Mouse (Mus musculus): ENCODE results near the gene F2r. TPM values are rescaled to one million over a fixed set of nuclear protein-coding genes. Genes with fewer than 3 reads are reported as not detected.

Gene F2r
- polyA plus RNA-seq, 1 experiment from 2014 or later = 63.4 TPM

DNA sequence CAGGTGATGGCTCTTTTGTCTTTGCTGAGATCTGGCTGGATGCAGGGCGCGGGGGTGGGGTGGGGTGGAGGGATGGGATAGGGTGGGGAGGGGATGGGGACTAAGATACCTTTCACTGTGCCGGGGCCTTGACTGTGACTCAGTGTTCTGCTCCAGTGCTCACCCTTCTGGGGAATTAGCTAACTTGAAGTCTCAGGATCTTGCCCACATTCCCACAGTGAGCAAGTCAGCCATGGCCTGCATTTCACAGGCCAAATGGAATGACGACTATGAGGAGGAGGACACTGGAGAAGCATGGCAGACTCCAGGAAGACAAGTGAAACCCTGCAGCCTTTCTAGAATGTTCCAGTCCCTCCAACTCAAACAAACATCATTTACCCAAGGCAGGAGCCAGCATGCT lies 6.5 kb downstream of the F2r start:
- Histone ChIP-seq H3K27me3 (replicated peaks; ENCODE audit: control insufficient read depth, insufficient read depth, low read length) (no peaks in the 10 kb centered on the region), H3K9me3 (ENCODE audit: control insufficient read depth, low read length) (0 out of 2 replicates have a peak, but pooled peaks cover 4% of the 10 kb centered on the region), H3K27ac (replicated peaks; ENCODE audit: low read depth, low read length) (no peak overlapping the region), H3K36me3 (ENCODE audit: control insufficient read depth, insufficient read depth, low read length) (peaks cover 10% of the 10 kb centered on the region), H3K4me3 (ENCODE audit: low read depth, low read length) (no peak overlapping the region), H3K9ac (ENCODE audit: low read depth, low read length) (no peak overlapping the region), H3K4me1 (ENCODE audit: control insufficient read depth, insufficient read depth, low read length) (peaks cover 16% of the 10 kb centered on the region), H3K4me2 (ENCODE audit: low read depth, low read length) (no peak overlapping the region)
- DNase-seq (ENCODE audit: low spot score) = no peak
- WGBS = 93% methylated on average over 4 of the region's 4 CpGs
- no peak for ATAC-seq (ENCODE audit: low read depth)

DNA sequence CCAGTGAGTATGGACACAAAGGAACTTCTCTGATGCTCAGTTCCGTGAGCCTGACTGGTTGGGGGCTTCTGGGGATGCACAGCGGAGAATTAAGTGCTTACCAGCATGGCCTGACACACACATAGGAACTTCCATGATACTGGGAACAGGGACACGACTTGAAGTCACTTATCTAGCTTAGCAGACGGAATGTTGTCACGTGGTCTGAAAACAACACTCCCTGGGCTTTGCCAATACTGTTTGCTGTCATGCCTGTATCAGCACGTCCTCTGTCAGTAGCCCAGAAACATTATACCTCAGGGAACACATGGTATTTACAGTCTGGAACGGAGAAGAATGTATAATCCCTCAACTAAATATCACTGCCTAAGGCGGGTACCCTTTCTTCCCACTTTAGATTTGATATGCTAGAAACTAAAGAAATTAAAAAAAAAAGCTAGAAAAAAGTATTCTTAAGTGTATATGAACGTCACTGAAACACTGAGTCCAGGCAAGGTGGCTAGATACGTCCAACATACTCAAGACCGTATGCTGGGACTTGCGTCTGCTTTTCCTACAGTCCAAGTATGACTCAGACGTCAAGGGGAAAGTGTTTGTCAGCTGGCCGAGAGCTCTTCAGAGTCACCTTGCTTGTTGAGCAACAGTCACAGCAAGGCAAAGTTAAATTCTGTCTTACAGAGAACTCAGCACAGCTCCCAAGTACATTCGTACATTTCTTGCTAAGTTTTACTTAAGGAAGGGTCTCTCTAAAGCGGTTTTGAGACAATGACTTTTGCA lies 7.3 kb downstream of the F2r start:
- no peak overlapping the region for H3K9ac ChIP-seq (ENCODE audit: low read depth, low read length)
- peaks cover 8% of the 10 kb centered on the region for H3K4me1 ChIP-seq (ENCODE audit: control insufficient read depth, insufficient read depth, low read length)
- H3K27ac ChIP-seq (replicated peaks; ENCODE audit: low read depth, low read length) = no peak overlapping the region
- ATAC-seq (ENCODE audit: low read depth) = peak; percentile 90
- 76% methylated on average over 16 of the region's 16 CpGs for WGBS
- H3K36me3 ChIP-seq (ENCODE audit: control insufficient read depth, insufficient read depth, low read length) = peaks cover 10% of the 10 kb centered on the region
- no peak overlapping the region for H3K4me3 ChIP-seq (ENCODE audit: low read depth, low read length)
- H3K9me3 ChIP-seq (ENCODE audit: control insufficient read depth, low read length) = 0 out of 2 replicates have a peak, but pooled peaks cover 4% of the 10 kb centered on the region
- H3K27me3 ChIP-seq (replicated peaks; ENCODE audit: control insufficient read depth, insufficient read depth, low read length) = no peaks in the 10 kb centered on the region
- DNase-seq (ENCODE audit: low spot score) = peak; percentile 85
- H3K4me2 ChIP-seq (ENCODE audit: low read depth, low read length) = no peak overlapping the region

DNA sequence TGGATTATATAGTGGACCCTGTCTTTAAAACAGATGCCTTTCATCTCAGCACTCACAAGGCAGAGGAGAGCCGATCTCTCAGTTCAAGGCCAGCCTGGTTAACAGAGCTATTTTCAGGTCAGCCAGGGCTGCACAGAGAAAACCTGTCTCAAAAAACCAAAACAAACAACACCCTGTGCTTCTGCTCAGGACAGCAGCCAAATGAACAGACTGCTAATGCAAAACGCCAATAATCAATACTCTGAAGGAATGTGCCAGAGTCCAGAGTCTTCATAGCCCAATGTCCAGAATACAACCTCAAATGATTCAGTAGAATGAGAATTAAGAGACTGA lies 9.2 kb downstream of the F2r start:
- H3K9me3 ChIP-seq (ENCODE audit: control insufficient read depth, low read length) = 0 out of 2 replicates have a peak, but pooled peaks cover 4% of the 10 kb centered on the region
- no peaks in the 10 kb centered on the region for H3K27me3 ChIP-seq (replicated peaks; ENCODE audit: control insufficient read depth, insufficient read depth, low read length)
- no peaks in the 10 kb centered on the region for H3K4me1 ChIP-seq (ENCODE audit: control insufficient read depth, insufficient read depth, low read length)
- H3K4me2 ChIP-seq (ENCODE audit: low read depth, low read length) = no peak overlapping the region
- no peak overlapping the region for H3K4me3 ChIP-seq (ENCODE audit: low read depth, low read length)
- no peak overlapping the region for H3K9ac ChIP-seq (ENCODE audit: low read depth, low read length)
- ATAC-seq (ENCODE audit: low read depth) (no peak), DNase-seq (ENCODE audit: low spot score) (no peak)
- 86% methylated on average over 2 of the region's 2 CpGs for WGBS
- H3K36me3 ChIP-seq (ENCODE audit: control insufficient read depth, insufficient read depth, low read length) = peaks cover 24% of the 10 kb centered on the region
- H3K27ac ChIP-seq (replicated peaks; ENCODE audit: low read depth, low read length) = no peak overlapping the region

DNA sequence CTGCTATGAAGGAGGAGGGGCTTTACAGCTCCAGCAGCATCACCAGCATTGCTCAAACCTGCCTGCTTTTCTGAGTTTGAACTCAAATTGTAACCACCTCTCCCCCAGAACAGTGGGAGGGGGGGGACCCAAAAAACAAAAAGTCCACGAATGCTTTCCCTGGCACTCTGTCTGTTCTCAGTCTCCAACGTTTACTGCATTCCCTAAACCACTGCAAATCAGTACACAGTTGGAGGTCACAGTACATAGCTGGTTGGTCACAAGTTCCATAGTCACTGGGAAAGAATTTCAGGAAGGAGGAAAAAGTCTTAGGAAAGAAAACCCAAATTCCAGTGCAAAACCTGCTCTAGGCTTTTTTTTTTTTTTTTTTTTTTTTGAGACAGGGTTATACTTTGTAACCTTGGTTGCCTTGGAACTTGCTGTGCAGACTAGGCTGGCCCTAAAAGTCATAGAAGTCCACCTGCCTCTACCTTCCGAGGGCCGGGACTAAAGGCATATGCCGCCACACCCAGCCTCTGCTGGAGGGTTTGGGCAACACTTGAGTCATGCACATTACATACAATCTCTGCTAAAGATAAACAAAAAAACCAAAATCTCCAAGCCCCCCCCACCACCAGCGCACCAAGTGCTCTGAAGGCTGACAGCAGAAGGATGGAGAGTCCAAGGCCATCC lies 9.7 kb downstream of the F2r start:
- Histone ChIP-seq H3K4me3 (ENCODE audit: low read depth, low read length) (no peak overlapping the region), H3K4me1 (ENCODE audit: control insufficient read depth, insufficient read depth, low read length) (no peaks in the 10 kb centered on the region), H3K27me3 (replicated peaks; ENCODE audit: control insufficient read depth, insufficient read depth, low read length) (no peaks in the 10 kb centered on the region), H3K36me3 (ENCODE audit: control insufficient read depth, insufficient read depth, low read length) (peaks cover 29% of the 10 kb centered on the region), H3K27ac (replicated peaks; ENCODE audit: low read depth, low read length) (no peak overlapping the region), H3K4me2 (ENCODE audit: low read depth, low read length) (no peak overlapping the region), H3K9me3 (ENCODE audit: control insufficient read depth, low read length) (0 out of 2 replicates have a peak, but pooled peaks cover 4% of the 10 kb centered on the region), H3K9ac (ENCODE audit: low read depth, low read length) (no peak overlapping the region)
- DNase-seq (ENCODE audit: low spot score) (no peak), ATAC-seq (ENCODE audit: low read depth) (no peak)
- WGBS = 90% methylated on average over 6 of the region's 6 CpGs

DNA sequence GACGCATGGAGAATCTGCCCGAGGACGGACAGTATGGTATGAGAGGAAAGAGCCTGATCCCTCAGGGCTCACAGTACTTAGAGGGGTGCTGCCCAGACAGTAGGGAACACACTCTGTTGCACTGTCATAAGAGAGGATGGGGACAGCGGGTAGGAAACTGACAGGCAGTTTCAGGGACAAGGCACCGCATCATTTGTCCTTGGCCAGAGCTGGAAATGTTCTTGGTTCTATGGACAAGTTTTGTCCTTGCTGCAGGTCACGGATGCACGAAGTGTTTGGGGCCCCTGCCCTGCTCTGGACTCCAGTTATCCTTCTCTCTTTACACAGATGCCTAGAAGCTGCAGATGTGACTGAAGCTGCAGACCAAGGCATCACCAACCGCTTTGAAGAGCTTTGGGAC lies 11.3 kb downstream of the F2r start:
- whole genome bisulfite sequencing = 92% methylated on average over 8 of the region's 8 CpGs

DNA sequence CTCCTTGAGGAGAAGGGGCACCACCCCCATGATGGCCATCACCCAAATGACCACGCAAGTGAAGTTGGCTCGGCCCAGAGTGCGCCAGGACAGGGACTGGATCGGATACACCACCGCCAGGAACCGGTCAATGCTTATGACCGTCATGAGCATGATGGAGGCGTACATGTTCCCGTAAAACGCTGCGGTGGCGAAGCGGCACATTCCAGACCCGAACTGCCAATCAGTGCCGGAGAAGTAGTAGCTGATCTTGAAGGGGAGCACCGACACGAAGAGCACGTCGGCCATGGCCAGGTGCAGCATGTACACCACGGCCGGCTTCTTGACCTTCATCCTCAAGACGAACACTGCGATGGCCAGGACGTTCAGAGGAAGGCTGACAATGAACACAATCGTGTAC lies 14.0 kb downstream of the F2r start:
- no peak overlapping the region for H3K27ac ChIP-seq (replicated peaks; ENCODE audit: low read depth, low read length)
- WGBS = 96% methylated on average over 25 of the region's 25 CpGs
- 0 out of 2 replicates have a peak, but pooled peaks cover 4% of the 10 kb centered on the region for H3K9me3 ChIP-seq (ENCODE audit: control insufficient read depth, low read length)
- H3K4me1 ChIP-seq (ENCODE audit: control insufficient read depth, insufficient read depth, low read length) = no peaks in the 10 kb centered on the region
- H3K9ac ChIP-seq (ENCODE audit: low read depth, low read length) = no peak overlapping the region
- no peak for DNase-seq (ENCODE audit: low spot score)
- ATAC-seq (ENCODE audit: low read depth) = no peak
- peaks cover 49% of the 10 kb centered on the region for H3K36me3 ChIP-seq (ENCODE audit: control insufficient read depth, insufficient read depth, low read length)
- no peaks in the 10 kb centered on the region for H3K27me3 ChIP-seq (replicated peaks; ENCODE audit: control insufficient read depth, insufficient read depth, low read length)
- H3K4me3 ChIP-seq (ENCODE audit: low read depth, low read length) = no peak overlapping the region
- H3K4me2 ChIP-seq (ENCODE audit: low read depth, low read length) = no peak overlapping the region

More for the DNA sequence above, 11.3 kb downstream of the F2r start:
- no peak overlapping the region for H3K4me2 ChIP-seq (ENCODE audit: low read depth, low read length)
- DNase-seq (ENCODE audit: low spot score) (no peak), ATAC-seq (ENCODE audit: low read depth) (no peak)
- H3K4me3 ChIP-seq (ENCODE audit: low read depth, low read length) = no peak overlapping the region
- peaks cover 41% of the 10 kb centered on the region for H3K36me3 ChIP-seq (ENCODE audit: control insufficient read depth, insufficient read depth, low read length)
- H3K9me3 ChIP-seq (ENCODE audit: control insufficient read depth, low read length) = 0 out of 2 replicates have a peak, but pooled peaks cover 4% of the 10 kb centered on the region
- H3K27ac ChIP-seq (replicated peaks; ENCODE audit: low read depth, low read length) = no peak overlapping the region
- H3K4me1 ChIP-seq (ENCODE audit: control insufficient read depth, insufficient read depth, low read length) = no peaks in the 10 kb centered on the region
- no peak overlapping the region for H3K9ac ChIP-seq (ENCODE audit: low read depth, low read length)
- no peaks in the 10 kb centered on the region for H3K27me3 ChIP-seq (replicated peaks; ENCODE audit: control insufficient read depth, insufficient read depth, low read length)

DNA sequence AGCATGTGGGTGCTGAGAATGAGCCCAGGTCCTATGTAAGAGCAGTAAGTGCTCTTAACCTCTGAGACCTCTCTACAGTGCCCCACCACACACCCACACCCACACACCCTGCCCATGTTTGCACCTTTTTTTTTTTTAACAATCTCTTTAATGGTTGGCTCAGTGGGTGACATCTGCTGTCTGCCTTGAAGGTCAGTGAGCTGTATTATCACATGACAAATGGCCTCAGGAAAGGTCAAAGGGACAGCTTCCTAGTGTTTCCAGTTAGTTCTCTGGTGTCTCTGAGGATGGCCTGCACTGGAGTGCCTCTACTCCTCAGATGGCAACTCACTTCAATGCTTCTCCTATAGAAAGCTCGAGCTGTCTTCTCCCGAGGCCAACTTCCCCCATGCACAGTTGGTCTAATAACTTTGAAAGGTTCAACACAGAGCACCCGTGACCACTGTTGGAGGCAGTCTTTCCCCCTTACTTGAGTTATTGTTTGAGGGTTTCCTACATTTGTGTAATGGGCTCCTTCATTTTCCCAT lies 18.4 kb downstream of the F2r start:
- Histone ChIP-seq H3K27me3 (replicated peaks; ENCODE audit: control insufficient read depth, insufficient read depth, low read length) (no peaks in the 10 kb centered on the region), H3K4me2 (ENCODE audit: low read depth, low read length) (no peak overlapping the region), H3K9ac (ENCODE audit: low read depth, low read length) (no peak overlapping the region), H3K27ac (replicated peaks; ENCODE audit: low read depth, low read length) (no peak overlapping the region), H3K9me3 (ENCODE audit: control insufficient read depth, low read length) (no peaks in the 10 kb centered on the region), H3K36me3 (ENCODE audit: control insufficient read depth, insufficient read depth, low read length) (peaks cover 40% of the 10 kb centered on the region), H3K4me1 (ENCODE audit: control insufficient read depth, insufficient read depth, low read length) (no peaks in the 10 kb centered on the region), H3K4me3 (ENCODE audit: low read depth, low read length) (no peak overlapping the region)
- no peak for ATAC-seq (ENCODE audit: low read depth)
- WGBS = 68% methylated on average over 3 of the region's 3 CpGs
- DNase-seq (ENCODE audit: low spot score) = no peak

DNA sequence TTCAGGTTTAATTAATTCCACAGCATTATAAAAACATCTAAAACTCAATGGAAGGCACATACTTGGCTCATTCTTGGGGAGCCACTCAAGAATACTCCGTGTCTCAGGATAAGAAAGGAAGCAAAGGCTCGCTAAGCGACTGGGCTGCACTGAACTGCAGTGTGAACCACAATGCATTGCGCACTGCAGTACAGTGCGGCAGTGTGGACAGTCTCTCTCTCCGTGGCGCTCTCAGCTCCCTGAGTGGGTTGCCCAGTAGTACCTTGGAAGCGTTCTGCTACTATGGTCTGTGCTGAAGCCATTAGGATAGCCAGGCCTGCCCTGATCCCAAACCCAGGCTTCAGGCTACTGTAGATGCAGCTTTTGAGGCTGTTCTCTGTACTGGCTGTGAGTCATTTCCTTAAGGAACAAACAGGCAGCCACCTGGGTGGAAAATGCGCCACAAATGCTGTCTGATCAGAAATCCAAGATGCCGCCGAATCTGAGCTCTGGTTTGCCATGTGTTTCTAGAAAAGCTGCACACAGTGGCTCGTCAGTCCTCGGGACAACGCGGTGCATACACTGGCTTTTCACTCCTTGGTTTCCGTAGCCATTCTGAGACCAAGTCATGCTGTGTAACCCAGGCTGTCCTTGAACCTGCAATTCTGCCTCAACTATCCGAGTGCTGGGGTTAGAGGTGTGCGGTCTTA lies 19.9 kb downstream of the F2r start:
- Histone ChIP-seq H3K4me3 (ENCODE audit: low read depth, low read length) (no peak overlapping the region), H3K36me3 (ENCODE audit: control insufficient read depth, insufficient read depth, low read length) (peaks cover 24% of the 10 kb centered on the region), H3K27me3 (replicated peaks; ENCODE audit: control insufficient read depth, insufficient read depth, low read length) (no peaks in the 10 kb centered on the region), H3K27ac (replicated peaks; ENCODE audit: low read depth, low read length) (no peak overlapping the region), H3K4me2 (ENCODE audit: low read depth, low read length) (no peak overlapping the region), H3K4me1 (ENCODE audit: control insufficient read depth, insufficient read depth, low read length) (no peaks in the 10 kb centered on the region), H3K9me3 (ENCODE audit: control insufficient read depth, low read length) (no peaks in the 10 kb centered on the region), H3K9ac (ENCODE audit: low read depth, low read length) (no peak overlapping the region)
- 79% methylated on average over 18 of the region's 18 CpGs for WGBS
- no peak for DNase-seq (ENCODE audit: low spot score)
- ATAC-seq (ENCODE audit: low read depth) = no peak
